In the genomic region with DNA sequence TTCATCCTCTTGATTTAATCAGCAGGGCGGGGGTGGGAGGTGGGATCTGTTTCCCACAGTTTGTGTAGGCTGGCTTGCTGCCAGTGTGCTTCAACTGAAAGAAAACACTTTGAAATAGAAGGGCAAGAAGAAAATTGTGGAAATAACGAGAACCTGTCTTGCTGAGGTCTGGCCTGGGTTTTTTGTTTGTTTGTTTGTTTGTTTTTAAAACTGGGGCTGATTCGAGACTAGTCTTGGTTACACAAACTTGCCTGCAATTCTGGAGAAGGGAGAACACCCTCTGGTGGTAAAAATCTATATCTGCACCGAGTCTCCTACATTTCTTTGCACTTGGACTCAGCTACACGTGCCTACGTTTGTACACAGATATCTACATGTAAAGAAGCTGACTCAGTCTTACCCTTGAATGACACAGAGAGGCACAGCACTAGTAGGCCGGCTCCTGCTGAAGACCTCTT, we compare ENCODE assay signal across 8 mouse cellular contexts. TPM values are rescaled to one million over a fixed set of nuclear protein-coding genes. Genes with fewer than 3 reads are reported as not detected.
DNase-seq lines count a peak whose midpoint lies in the region; ATAC-seq lines count a peak whose summit lies in the region.

No protein-coding gene starts in this region.

- ATAC-seq in embryonic facial prominence, embryonic 15.5 days (ENCODE audit: insufficient number of reproducible peaks, low FRiP score, low TSS enrichment, low read depth), result no peak
- peak; percentile 44; the same call in 1 of the 2 replicates for ATAC-seq in hindbrain, embryonic 16.5 days
- peak; percentile 61 for ATAC-seq in midbrain, embryonic 12.5 days (ENCODE audit: low FRiP score, low read depth)

- intact Hi-C loops in left cerebral cortex, postnatal 10 days (cut with DNase I), result loop anchor here (5.0 to 10.0 kb wide), 3 partner anchors 92 to 370 kb away; a partner anchor contains a TSS

- H3K27me3 ChIP-seq in heart, embryonic 10.5 days (ENCODE audit: insufficient read depth, poor library complexity, severe bottlenecking), result no peaks in the 10 kb centered on the region
- no peaks in the 10 kb centered on the region for H3K27me3 ChIP-seq in embryonic facial prominence, embryonic 15.5 days
- H3K27me3 ChIP-seq in hindbrain, embryonic 16.5 days (replicated peaks; ENCODE audit: control insufficient read depth, insufficient read depth, low read length), result no peaks in the 10 kb centered on the region
- H3K27me3 ChIP-seq in midbrain, embryonic 12.5 days, result no peaks in the 10 kb centered on the region

- H3K9me3 ChIP-seq in heart, embryonic 10.5 days, result no peaks in the 10 kb centered on the region
- H3K9me3 ChIP-seq in embryonic facial prominence, embryonic 15.5 days (replicated peaks), result no peaks in the 10 kb centered on the region
- peaks cover 2% of the 10 kb centered on the region; the same call in 1 of the 2 replicates for H3K9me3 ChIP-seq in hindbrain, embryonic 16.5 days (ENCODE audit: control insufficient read depth, low read length)
- H3K9me3 ChIP-seq in midbrain, embryonic 12.5 days, result no peaks in the 10 kb centered on the region

- peak; percentile 78 for DNase-seq in heart, adult 8-10 months (ENCODE audit: low spot score)
- DNase-seq in heart, embryonic 10.5 days (ENCODE audit: low spot score), result no peak
- DNase-seq in T-cell, adult 2 months (ENCODE audit: low spot score), result peak; percentile 37
- DNase-seq in left cerebral cortex, postnatal 10 days (ENCODE audit: extremely low spot score in 1 of 2, low spot score in 2 of 2), result peak; percentile 41 to 70
- DNase-seq in testis, postnatal 10 days (ENCODE audit: low spot score), result no peak

- peaks cover 5% of the 10 kb centered on the region; the same call in 1 of the 2 replicates for H3K4me1 ChIP-seq in heart, embryonic 10.5 days
- H3K4me1 ChIP-seq in embryonic facial prominence, embryonic 15.5 days, result peaks cover 30% of the 10 kb centered on the region
- H3K4me1 ChIP-seq in hindbrain, embryonic 16.5 days (ENCODE audit: control insufficient read depth, insufficient read depth, low read depth, low read length), result peaks cover 11% of the 10 kb centered on the region
- peaks cover 6% of the 10 kb centered on the region for H3K4me1 ChIP-seq in midbrain, embryonic 12.5 days

- no peak overlapping the region for H3K27ac ChIP-seq in heart, embryonic 10.5 days
- peak overlapping the region; percentile 73 for H3K27ac ChIP-seq in embryonic facial prominence, embryonic 15.5 days (replicated peaks)
- H3K27ac ChIP-seq in hindbrain, embryonic 16.5 days (ENCODE audit: low read depth, low read length), result peak overlapping the region; percentile 57
- no peak overlapping the region for H3K27ac ChIP-seq in midbrain, embryonic 12.5 days (replicated peaks)

- no peak overlapping the region for H3K9ac ChIP-seq in embryonic facial prominence, embryonic 15.5 days
- no peak overlapping the region for H3K9ac ChIP-seq in hindbrain, embryonic 16.5 days (ENCODE audit: low read depth, low read length)
- H3K9ac ChIP-seq in midbrain, embryonic 12.5 days (replicated peaks), result no peak overlapping the region

- H3K4me2 ChIP-seq in embryonic facial prominence, embryonic 15.5 days (replicated peaks), result peak overlapping the region; percentile 26; the same call in 1 of the 2 replicates
- H3K4me2 ChIP-seq in hindbrain, embryonic 16.5 days (ENCODE audit: low read length), result no peak overlapping the region
- no peak overlapping the region for H3K4me2 ChIP-seq in midbrain, embryonic 12.5 days (replicated peaks)

- no peak overlapping the region for H3K4me3 ChIP-seq in heart, embryonic 10.5 days
- no peak overlapping the region for H3K4me3 ChIP-seq in embryonic facial prominence, embryonic 15.5 days (replicated peaks)
- no peak overlapping the region for H3K4me3 ChIP-seq in hindbrain, embryonic 16.5 days (ENCODE audit: low read length)
- H3K4me3 ChIP-seq in midbrain, embryonic 12.5 days, result no peak overlapping the region

- WGBS in heart, embryonic 10.5 days, result 25% methylated on average over 7 of the region's 7 CpGs
- WGBS in embryonic facial prominence, embryonic 15.5 days, result 14% methylated on average over 7 of the region's 7 CpGs
- 21% methylated on average over 7 of the region's 7 CpGs for whole genome bisulfite sequencing in hindbrain, embryonic 16.5 days
- WGBS in midbrain, embryonic 12.5 days, result 33% methylated on average over 7 of the region's 7 CpGs

- no peaks in the 10 kb centered on the region for H3K36me3 ChIP-seq in heart, embryonic 10.5 days
- H3K36me3 ChIP-seq in embryonic facial prominence, embryonic 15.5 days, result no peaks in the 10 kb centered on the region
- H3K36me3 ChIP-seq in hindbrain, embryonic 16.5 days (ENCODE audit: control insufficient read depth, insufficient read depth, low read length), result no peaks in the 10 kb centered on the region
- H3K36me3 ChIP-seq in midbrain, embryonic 12.5 days, result no peaks in the 10 kb centered on the region

RNA-seq across cellular contexts. Expression of a gene that starts 35.2 kb away (rescaled TPM):
- total RNA-seq in heart, adult 8-10 months (2022), result 10 to 100 TPM; 19.8 to 23.7 (median 21.3) TPM
- 68.5 and 87.0 TPM in 2 replicates for polyA plus RNA-seq in heart, embryonic 10.5 days (2016; fragmentation: Nextera tagmentation; extraction: Ambion mirVana)
- polyA plus RNA-seq in embryonic facial prominence, embryonic 15.5 days (2015; fragmentation: Nextera tagmentation; extraction: Ambion mirVana), result 82.8 and 86.7 TPM in 2 replicates
- 77.8 and 78.9 TPM in 2 replicates for polyA plus RNA-seq in hindbrain, embryonic 16.5 days (2015; fragmentation: Nextera tagmentation; extraction: Ambion mirVana)
- total RNA-seq in left cerebral cortex, postnatal 10 days (2021), result 10 to 100 TPM; 31.6 to 31.9 TPM
- polyA plus RNA-seq in midbrain, embryonic 12.5 days (2016; fragmentation: Nextera tagmentation; extraction: Ambion mirVana), result 87.6 and 93.7 TPM in 2 replicates

RNA-seq across cellular contexts. Expression of a gene that starts 50.5 kb away (rescaled TPM):
- total RNA-seq in heart, adult 8-10 months (2022), result 100 to 1,000 TPM; 674 to 810 (median 734) TPM
- 138 and 179 TPM in 2 replicates for polyA plus RNA-seq in heart, embryonic 10.5 days (2016; fragmentation: Nextera tagmentation; extraction: Ambion mirVana)
- 99.6 and 106 TPM in 2 replicates for polyA plus RNA-seq in embryonic facial prominence, embryonic 15.5 days (2015; fragmentation: Nextera tagmentation; extraction: Ambion mirVana)
- 131 and 145 TPM in 2 replicates for polyA plus RNA-seq in hindbrain, embryonic 16.5 days (2015; fragmentation: Nextera tagmentation; extraction: Ambion mirVana)
- total RNA-seq in left cerebral cortex, postnatal 10 days (2021), result 100 to 1,000 TPM; 141 to 150 TPM
- polyA plus RNA-seq in midbrain, embryonic 12.5 days (2016; fragmentation: Nextera tagmentation; extraction: Ambion mirVana), result 94.3 and 98.4 TPM in 2 replicates

Comparison
In these comparisons a context has a peak if more than half of its experiments do, and no peak if none do; other contexts are left out.
1. DNase-seq: peak in heart, adult 8-10 months (single experiment), T-cell, adult 2 months (single experiment) and left cerebral cortex, postnatal 10 days (2 of 2); none in heart, embryonic 10.5 days (single experiment) and testis, postnatal 10 days (single experiment).
2. H3K27ac ChIP-seq: peak in embryonic facial prominence, embryonic 15.5 days (single experiment) and hindbrain, embryonic 16.5 days (single experiment); none in heart, embryonic 10.5 days (single experiment) and midbrain, embryonic 12.5 days (single experiment).